Mouse (Mus musculus): ENCODE results near the gene Ankk1. TPM values are rescaled to one million over a fixed set of nuclear protein-coding genes. Genes with fewer than 3 reads are reported as not detected.

Ankk1 gene
- 0.09 TPM in 1 of 2 replicates, not detected in the other for polyA plus RNA-seq (2015; fragmentation: Nextera tagmentation; extraction: Ambion mirVana)

GRCm38 (mm10) chr9:49426921-49427320 lies at the start of gene Ankk1:
Gene Ankk1 (minus strand): TSS chr9:49427021.

Other genes starting within 250 kb of the Ankk1 start
- not detected in 2 replicates for gene Gm4894, start 176.5 kb downstream of the Ankk1 start, polyA plus RNA-seq (2015; fragmentation: Nextera tagmentation; extraction: Ambion mirVana)
- gene Drd2, start 86.4 kb downstream of the Ankk1 start, polyA plus RNA-seq (2015; fragmentation: Nextera tagmentation; extraction: Ambion mirVana) = 0.65 and 2.8 TPM in 2 replicates
- 3.2 and 5.5 TPM in 2 replicates for gene Ttc12, start 59.2 kb upstream of the Ankk1 start, polyA plus RNA-seq (2015; fragmentation: Nextera tagmentation; extraction: Ambion mirVana)